In the genomic region with DNA sequence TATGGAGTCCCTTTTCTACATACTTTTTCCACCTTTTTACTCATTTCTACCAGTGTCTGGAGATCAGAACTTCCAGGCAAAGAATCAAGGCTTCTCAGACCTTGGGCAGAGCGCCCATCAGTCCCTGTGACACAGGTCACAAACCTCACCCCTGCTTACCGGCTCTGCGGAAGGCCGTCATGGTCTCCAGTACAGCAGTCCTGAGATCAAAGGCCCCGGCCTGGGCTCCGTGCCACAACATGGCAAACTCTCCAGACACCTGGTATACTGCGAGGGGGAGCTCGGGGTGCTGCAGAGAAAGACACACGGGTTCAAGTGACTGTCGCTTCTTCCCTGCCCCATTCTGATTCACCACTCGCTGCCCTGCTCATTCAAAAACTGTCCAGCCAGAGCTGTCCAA, we compare ENCODE assay signal across 17 mouse cellular contexts. TPM values are rescaled to one million over a fixed set of nuclear protein-coding genes. Genes with fewer than 3 reads are reported as not detected.
DNase-seq lines count a peak whose midpoint lies in the region; ATAC-seq and TF ChIP-seq lines count a peak whose summit lies in the region.
"Had no signal": no experiment of that assay in that cellular context is flagged by ENCODE, and none has a peak within 500 bp of the region (broad histone marks: within the 10 kb centered on the region; RNA-seq: fewer than 3 reads in every experiment).

No protein-coding gene starts in this region.

- TF ChIP-seq CTCF in gastrocnemius, adult 2 months (IDR thresholded peaks at IDR 0.05): no peak

- H3K4me3 ChIP-seq in gastrocnemius, adult 2 months: no peak overlapping the region
- no peak overlapping the region for H3K4me3 ChIP-seq in midbrain, embryonic 13.5 days (replicated peaks)
- H3K4me3 ChIP-seq: embryonic facial prominence, embryonic 12.5 days; forebrain, embryonic 12.5 days; heart, embryonic 12.5 days; neural tube, embryonic 13.5 days had no signal

- no peak for ATAC-seq in midbrain, embryonic 13.5 days
- ATAC-seq: midbrain, embryonic 16.5 days had no signal

- intact Hi-C loops in gastrocnemius, adult 2 months (cut with DNase I): loop anchor here (5.0 kb wide), 1 partner anchor 168 kb away; no protein-coding TSS in a partner anchor
- intact Hi-C loops in gastrocnemius, postnatal 36 days (cut with DNase I): loop anchor here (5.0 kb wide), 2 partner anchors 98 to 168 kb away; no protein-coding TSS in a partner anchor

- DNase-seq in gastrocnemius, adult 2 months: peak; percentile 44
- DNase-seq in gastrocnemius, postnatal 36 days: no peak
- peak; percentile 70 for DNase-seq in MN1 (ENCODE audit: low spot score)
- DNase-seq in adrenal gland, postnatal 25 days: peak; percentile 89
- DNase-seq in kidney, postnatal 4 days: peak; percentile 55 to 73
- DNase-seq in frontal cortex, postnatal 25 days (ENCODE audit: low spot score in 2 of 2): no peak
- DNase-seq in lung, postnatal 36 days: no peak
- DNase-seq: gastrocnemius, postnatal 10 days; thymus, adult 18-20 months had no signal

- peaks cover 68% of the 10 kb centered on the region for H3K36me3 ChIP-seq in midbrain, embryonic 13.5 days

- H3K4me1 ChIP-seq in midbrain, embryonic 13.5 days (replicated peaks): no peaks in the 10 kb centered on the region
- H3K4me1 ChIP-seq: embryonic facial prominence, embryonic 12.5 days; forebrain, embryonic 12.5 days; neural tube, embryonic 13.5 days had no signal

- no peaks in the 10 kb centered on the region for H3K9me3 ChIP-seq in midbrain, embryonic 13.5 days
- H3K9me3 ChIP-seq: embryonic facial prominence, embryonic 12.5 days; forebrain, embryonic 12.5 days; heart, embryonic 12.5 days; neural tube, embryonic 13.5 days had no signal

- 93% methylated on average over 11 of the region's 11 CpGs for WGBS in midbrain, embryonic 13.5 days

- no peak overlapping the region for H3K4me2 ChIP-seq in midbrain, embryonic 13.5 days (replicated peaks)
- H3K4me2 ChIP-seq: embryonic facial prominence, embryonic 12.5 days; forebrain, embryonic 12.5 days; heart, embryonic 12.5 days; neural tube, embryonic 13.5 days had no signal

- no peak overlapping the region for H3K9ac ChIP-seq in midbrain, embryonic 13.5 days (replicated peaks)
- H3K9ac ChIP-seq: embryonic facial prominence, embryonic 12.5 days; forebrain, embryonic 12.5 days; heart, embryonic 12.5 days; neural tube, embryonic 13.5 days had no signal

- no peaks in the 10 kb centered on the region for H3K27me3 ChIP-seq in midbrain, embryonic 13.5 days
- H3K27me3 ChIP-seq: embryonic facial prominence, embryonic 12.5 days; forebrain, embryonic 12.5 days; heart, embryonic 12.5 days; neural tube, embryonic 13.5 days had no signal

- no peak overlapping the region for H3K27ac ChIP-seq in gastrocnemius, adult 2 months
- H3K27ac ChIP-seq in midbrain, embryonic 13.5 days: no peak overlapping the region
- H3K27ac ChIP-seq: embryonic facial prominence, embryonic 12.5 days; forebrain, embryonic 12.5 days; macrophage; neural tube, embryonic 13.5 days had no signal

RNA-seq across cellular contexts. Expression of gene Hdhd3, which starts 6.7 kb away (rescaled TPM):
- total RNA-seq in gastrocnemius, adult 2 months (2021): 1 to 10 TPM; 1.3 to 1.6 TPM
- total RNA-seq in gastrocnemius, postnatal 36 days (2021): 1 to 10 TPM in 1 of 2 experiments, under 1 TPM in 1; 0.84 to 1.3 TPM
- total RNA-seq in adrenal gland, postnatal 25 days (2021): 10.2 and 14.6 TPM in 2 replicates
- 13.2 and 14.3 TPM in 2 replicates for polyA plus RNA-seq in midbrain, embryonic 13.5 days (2015; fragmentation: Nextera tagmentation; extraction: Ambion mirVana)

RNA-seq across cellular contexts. Expression of gene Alad, which starts 9.8 kb away (rescaled TPM):
- 10 to 100 TPM; 21.7 to 32.8 TPM for total RNA-seq in gastrocnemius, adult 2 months (2021)
- 10 to 100 TPM; 24.5 to 26.3 TPM for total RNA-seq in gastrocnemius, postnatal 36 days (2021)
- 78.1 and 97.7 TPM in 2 replicates for total RNA-seq in adrenal gland, postnatal 25 days (2021)
- polyA plus RNA-seq in midbrain, embryonic 13.5 days (2015; fragmentation: Nextera tagmentation; extraction: Ambion mirVana): 59.8 and 65.4 TPM in 2 replicates

RNA-seq across cellular contexts. Expression of gene Pole3, which starts 14.9 kb away (rescaled TPM):
- 10 to 100 TPM; 15.5 to 18.5 TPM for total RNA-seq in gastrocnemius, adult 2 months (2021)
- 10 to 100 TPM; 14.8 to 15.0 TPM for total RNA-seq in gastrocnemius, postnatal 36 days (2021)
- 49.0 and 52.2 TPM in 2 replicates for total RNA-seq in adrenal gland, postnatal 25 days (2021)
- polyA plus RNA-seq in midbrain, embryonic 13.5 days (2015; fragmentation: Nextera tagmentation; extraction: Ambion mirVana): 81.3 and 87.2 TPM in 2 replicates

RNA-seq across cellular contexts. Expression of gene 4933430I17Rik, which starts 15.2 kb away (rescaled TPM):
- total RNA-seq in gastrocnemius, adult 2 months (2021): under 1 TPM in 1 of 2 experiments, not detected in 1; 0.17 TPM
- total RNA-seq in gastrocnemius, postnatal 36 days (2021): not detected
- 0.64 TPM in 1 of 2 replicates, not detected in the other for total RNA-seq in adrenal gland, postnatal 25 days (2021)
- polyA plus RNA-seq in midbrain, embryonic 13.5 days (2015; fragmentation: Nextera tagmentation; extraction: Ambion mirVana): 1.1 and 1.5 TPM in 2 replicates
- total RNA-seq: hematopoietic stem cell, adult 5-6 weeks had no signal

RNA-seq across cellular contexts. Expression of gene Bspry, which starts 30.1 kb away (rescaled TPM):
- total RNA-seq in gastrocnemius, adult 2 months (2021): not detected
- total RNA-seq in gastrocnemius, postnatal 36 days (2021): under 1 TPM in 1 of 2 experiments, not detected in 1; 0.10 TPM
- 2.4 and 3.5 TPM in 2 replicates for total RNA-seq in adrenal gland, postnatal 25 days (2021)
- polyA plus RNA-seq in midbrain, embryonic 13.5 days (2015; fragmentation: Nextera tagmentation; extraction: Ambion mirVana): 0.44 and 0.86 TPM in 2 replicates

Comparison
In these comparisons a context has a peak if more than half of its experiments do, and no peak if none do; other contexts are left out.
1. DNase-seq: peak in gastrocnemius, adult 2 months (single experiment), MN1 (single experiment), adrenal gland, postnatal 25 days (single experiment) and kidney, postnatal 4 days (2 of 2); none in gastrocnemius, postnatal 36 days (0 of 2), frontal cortex, postnatal 25 days (0 of 2) and lung, postnatal 36 days (single experiment).